8 mouse cellular contexts compared by ENCODE assay signal in the genomic region with DNA sequence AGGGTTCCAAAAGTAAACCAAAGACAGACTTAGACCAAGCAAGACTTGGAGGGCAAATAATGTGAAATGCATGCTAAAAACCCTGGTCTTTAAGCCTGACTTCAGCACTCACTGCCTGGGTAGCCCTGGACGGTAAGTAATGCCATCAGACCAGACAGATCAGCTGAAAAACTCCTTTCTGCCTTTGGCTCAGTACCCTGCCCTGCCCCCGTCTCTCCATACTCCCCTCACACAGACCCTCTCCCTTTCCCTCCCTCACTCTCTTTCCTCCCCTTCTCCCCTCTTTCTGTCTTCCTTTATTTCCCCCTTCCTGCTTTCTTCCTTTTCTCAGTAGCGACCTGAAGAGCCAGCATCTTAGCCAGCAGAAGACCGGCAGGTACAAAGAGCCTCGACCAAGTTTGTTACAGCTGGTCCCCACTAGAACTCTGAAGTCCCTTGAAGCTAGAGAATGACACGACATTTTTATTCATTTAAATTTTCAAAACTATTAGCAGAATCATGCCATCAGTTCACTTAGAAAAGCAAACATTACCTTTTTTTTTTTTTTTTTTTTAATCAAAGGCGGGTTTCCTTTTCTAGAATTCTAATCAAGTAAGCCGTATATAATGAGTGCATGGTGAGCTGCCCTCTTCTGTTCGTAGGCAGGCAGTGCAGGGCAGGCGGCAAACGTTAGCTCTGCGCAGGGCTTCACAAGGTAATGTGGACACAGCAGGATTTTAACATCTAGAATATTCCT. TPM values are rescaled to one million over a fixed set of nuclear protein-coding genes. Genes with fewer than 3 reads are reported as not detected.
DNase-seq lines count a peak whose midpoint lies in the region; ATAC-seq lines count a peak whose summit lies in the region.

No protein-coding gene starts in this region.

- intact Hi-C loops in heart, postnatal 14 days (cut with DNase I) = no loop called here

- peak; percentile 17 for DNase-seq in 416B (ENCODE audit: low read depth)
- DNase-seq in cerebellum, postnatal 25 days = peak; percentile 50 to 71
- peak; percentile 24 to 40 for DNase-seq in heart, postnatal 14 days
- DNase-seq in kidney, postnatal 14 days = peak; percentile 48
- peak; percentile 49 for DNase-seq in lung, postnatal 10 days
- DNase-seq in right cerebral cortex, postnatal 10 days (ENCODE audit: low spot score in 2 of 2) = peak; percentile 70 to 77
- no peak for DNase-seq in urinary bladder, postnatal 4 days (ENCODE audit: low spot score in 2 of 2)

- peak; percentile 51 for ATAC-seq in CD4-positive, CD25-positive, alpha-beta regulatory T cell, adult 4 months

RNA-seq across cellular contexts. Expression of a gene that starts 48.5 kb away (rescaled TPM):
- 1 to 10 TPM; 4.4 to 4.7 TPM for polyA plus RNA-seq in CD4-positive, CD25-positive, alpha-beta regulatory T cell, adult 4 months (2017; shearing (Covaris generic))
- total RNA-seq in heart, postnatal 14 days (2021) = 1 to 10 TPM; 8.4 to 9.7 TPM

Comparison
In these comparisons a context has a peak if more than half of its experiments do, and no peak if none do; other contexts are left out.
1. DNase-seq: peak in 416B (single experiment), cerebellum, postnatal 25 days (2 of 2), heart, postnatal 14 days (2 of 2), kidney, postnatal 14 days (single experiment), lung, postnatal 10 days (single experiment) and right cerebral cortex, postnatal 10 days (2 of 2); none in urinary bladder, postnatal 4 days (0 of 2).